ENCODE assay signal across 15 mouse cellular contexts in the genomic region with DNA sequence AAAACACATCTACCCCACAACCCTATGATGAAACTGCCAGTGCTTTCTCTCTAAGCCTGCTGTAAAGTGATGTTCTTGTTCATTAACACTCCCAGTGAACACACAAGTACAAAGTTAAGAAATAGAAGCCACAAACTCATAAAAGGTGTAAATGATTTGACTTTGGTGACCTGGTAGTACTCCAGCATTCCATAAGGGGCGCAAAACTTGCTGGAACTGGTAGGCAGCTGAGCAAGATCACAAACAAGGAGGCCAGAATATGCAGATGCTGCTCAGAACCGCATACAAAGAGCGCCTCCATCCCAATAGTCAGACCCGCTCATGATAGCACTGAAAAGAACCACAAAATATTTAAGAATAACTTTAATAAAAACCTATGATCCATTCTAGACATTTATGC.
DNase-seq lines count a peak whose midpoint lies in the region; ATAC-seq and TF ChIP-seq lines count a peak whose summit lies in the region.
"Had no signal": no experiment of that assay in that cellular context is flagged by ENCODE, and none has a peak within 500 bp of the region (broad histone marks: within the 10 kb centered on the region; RNA-seq: fewer than 3 reads in every experiment).

No protein-coding gene starts in this region.

- no peak overlapping the region for H3K4me3 ChIP-seq in intestine, postnatal 0 days (ENCODE audit: low read depth, low read length)
- H3K4me3 ChIP-seq in intestine, embryonic 15.5 days (replicated peaks) = no peak overlapping the region
- H3K4me3 ChIP-seq in E14TG2a.4 (replicated peaks; ENCODE audit: low read length) = no peak overlapping the region
- H3K4me3 ChIP-seq in embryonic facial prominence, embryonic 11.5 days (ENCODE audit: low read depth, low read length) = no peak overlapping the region
- H3K4me3 ChIP-seq: liver, embryonic 12.5 days; midbrain, embryonic 10.5 days had no signal

- H3K36me3 ChIP-seq in intestine, postnatal 0 days (ENCODE audit: control insufficient read depth, insufficient read depth) = no peaks in the 10 kb centered on the region
- H3K36me3 ChIP-seq in intestine, embryonic 15.5 days = no peaks in the 10 kb centered on the region
- H3K36me3 ChIP-seq in E14TG2a.4 (ENCODE audit: insufficient read depth, low read length) = no peaks in the 10 kb centered on the region
- H3K36me3 ChIP-seq in embryonic facial prominence, embryonic 11.5 days (replicated peaks; ENCODE audit: control insufficient read depth, insufficient read depth, low read depth, low read length) = no peaks in the 10 kb centered on the region
- H3K36me3 ChIP-seq: liver, embryonic 12.5 days; midbrain, embryonic 10.5 days had no signal

- H3K9me3 ChIP-seq in intestine, postnatal 0 days (ENCODE audit: control insufficient read depth) = no peaks in the 10 kb centered on the region
- H3K9me3 ChIP-seq in intestine, embryonic 15.5 days = no peaks in the 10 kb centered on the region
- H3K9me3 ChIP-seq in E14TG2a.4 (ENCODE audit: low read length) = no peaks in the 10 kb centered on the region
- H3K9me3 ChIP-seq in embryonic facial prominence, embryonic 11.5 days (replicated peaks; ENCODE audit: control insufficient read depth, low read length) = no peaks in the 10 kb centered on the region
- H3K9me3 ChIP-seq: liver, embryonic 12.5 days; midbrain, embryonic 10.5 days had no signal

- H3K9ac ChIP-seq in intestine, postnatal 0 days (ENCODE audit: low read depth, low read length) = no peak overlapping the region
- H3K9ac ChIP-seq in intestine, embryonic 15.5 days = no peak overlapping the region
- H3K9ac ChIP-seq in embryonic facial prominence, embryonic 11.5 days (replicated peaks; ENCODE audit: low read length) = no peak overlapping the region
- H3K9ac ChIP-seq: liver, embryonic 12.5 days had no signal

- WGBS in intestine, postnatal 0 days = 49% methylated on average over 4 of the region's 4 CpGs
- 45% methylated on average over 4 of the region's 4 CpGs for WGBS in intestine, embryonic 15.5 days
- WGBS in embryonic facial prominence, embryonic 11.5 days = 40% methylated on average over 4 of the region's 4 CpGs

- no peaks in the 10 kb centered on the region for H3K4me1 ChIP-seq in intestine, postnatal 0 days (replicated peaks; ENCODE audit: control insufficient read depth, insufficient read depth, low read length)
- no peaks in the 10 kb centered on the region for H3K4me1 ChIP-seq in intestine, embryonic 15.5 days (replicated peaks)
- H3K4me1 ChIP-seq in E14TG2a.4 (replicated peaks; ENCODE audit: low read depth, low read length) = peaks cover 18% of the 10 kb centered on the region
- H3K4me1 ChIP-seq in embryonic facial prominence, embryonic 11.5 days (ENCODE audit: control insufficient read depth, insufficient read depth, low read length) = no peaks in the 10 kb centered on the region
- H3K4me1 ChIP-seq: liver, embryonic 12.5 days; midbrain, embryonic 10.5 days had no signal

- DNase-seq in R1 (ENCODE audit: low read depth, low spot score) = peak; percentile 43
- DNase-seq in embryonic facial prominence, embryonic 11.5 days (ENCODE audit: low spot score) = peak; percentile 20
- no peak for DNase-seq in testis, postnatal 14 days (ENCODE audit: low spot score)
- DNase-seq in natural killer cell, adult 2 months (ENCODE audit: low spot score in 2 of 2) = no peak
- DNase-seq: adrenal gland, postnatal 10 days; cerebellum, adult 8-10 months; gastrocnemius, postnatal 36 days; kidney, adult 2 months; kidney, postnatal 36 days had no signal

- H3K27ac ChIP-seq in intestine, postnatal 0 days (ENCODE audit: low read depth, low read length) = no peak overlapping the region
- no peak overlapping the region for H3K27ac ChIP-seq in intestine, embryonic 15.5 days
- H3K27ac ChIP-seq in embryonic facial prominence, embryonic 11.5 days (replicated peaks; ENCODE audit: low read depth, low read length) = no peak overlapping the region
- H3K27ac ChIP-seq: liver, embryonic 12.5 days; midbrain, embryonic 10.5 days had no signal

- H3K27me3 ChIP-seq in intestine, postnatal 0 days (replicated peaks; ENCODE audit: control insufficient read depth, insufficient read depth, low read length) = no peaks in the 10 kb centered on the region
- H3K27me3 ChIP-seq in intestine, embryonic 15.5 days (replicated peaks) = no peaks in the 10 kb centered on the region
- no peaks in the 10 kb centered on the region for H3K27me3 ChIP-seq in E14TG2a.4 (ENCODE audit: insufficient read depth, low read length)
- H3K27me3 ChIP-seq in embryonic facial prominence, embryonic 11.5 days (ENCODE audit: control insufficient read depth, insufficient read depth, low read length) = no peaks in the 10 kb centered on the region
- H3K27me3 ChIP-seq: liver, embryonic 12.5 days had no signal

- H3K4me2 ChIP-seq in intestine, postnatal 0 days (replicated peaks; ENCODE audit: low read depth) = no peak overlapping the region
- no peak overlapping the region for H3K4me2 ChIP-seq in intestine, embryonic 15.5 days (replicated peaks)
- H3K4me2 ChIP-seq in embryonic facial prominence, embryonic 11.5 days (ENCODE audit: low read depth, low read length) = no peak overlapping the region
- H3K4me2 ChIP-seq: heart, embryonic 11.5 days; liver, embryonic 12.5 days had no signal

- peak; percentile 56 for TF ChIP-seq CTCF in intestine, postnatal 0 days (IDR thresholded peaks at IDR 0.05; ENCODE audit: low read depth)
- TF ChIP-seq CTCF in E14TG2a.4 (conservative IDR thresholded peaks at IDR 0.05; ENCODE audit: low read length) = peak; percentile 22

- ATAC-seq in intestine, postnatal 0 days = no peak
- ATAC-seq in intestine, embryonic 15.5 days = no peak
- no peak for ATAC-seq in embryonic facial prominence, embryonic 11.5 days (replicated peaks; ENCODE audit: insufficient number of reproducible peaks, low FRiP score, low TSS enrichment, low read depth)
- ATAC-seq: liver, embryonic 12.5 days had no signal

Comparison
In these comparisons a context has a peak if more than half of its experiments do, and no peak if none do; other contexts are left out.
1. DNase-seq: peak in R1 (single experiment) and embryonic facial prominence, embryonic 11.5 days (single experiment); none in testis, postnatal 14 days (single experiment) and natural killer cell, adult 2 months (0 of 2).